Comparison of ENCODE assay signal across 8 mouse cellular contexts in genomic region chr10:81168087-81168431, GRCm38 (mm10). TPM values are rescaled to one million over a fixed set of nuclear protein-coding genes. Genes with fewer than 3 reads are reported as not detected.
DNase-seq lines count a peak whose midpoint lies in the region; ATAC-seq and TF ChIP-seq lines count a peak whose summit lies in the region.

No protein-coding gene starts in this region.

- H3K27me3 ChIP-seq in heart, embryonic 11.5 days (ENCODE audit: control insufficient read depth, insufficient read depth, low read length) = no peaks in the 10 kb centered on the region
- no peaks in the 10 kb centered on the region for H3K27me3 ChIP-seq in E14TG2a.4 (ENCODE audit: insufficient read depth, low read length)
- no peaks in the 10 kb centered on the region for H3K27me3 ChIP-seq in forebrain, embryonic 13.5 days
- no peaks in the 10 kb centered on the region for H3K27me3 ChIP-seq in liver, embryonic 14.5 days (ENCODE audit: control insufficient read depth, insufficient read depth, low read length)
- H3K27me3 ChIP-seq in stomach, embryonic 16.5 days (ENCODE audit: control insufficient read depth, insufficient read depth, low read length) = no peaks in the 10 kb centered on the region

- TF ChIP-seq EP300 in liver, embryonic 14.5 days (IDR thresholded peaks at IDR 0.05; ENCODE audit: low read depth) = no peak

- H3K4me3 ChIP-seq in heart, embryonic 11.5 days (ENCODE audit: low read depth, low read length) = peak overlapping the region; percentile 92
- peak overlapping the region; percentile 87 for H3K4me3 ChIP-seq in E14TG2a.4 (replicated peaks; ENCODE audit: low read length)
- peak overlapping the region; percentile 67 for H3K4me3 ChIP-seq in forebrain, embryonic 13.5 days
- peak overlapping the region; percentile 54 to 83 for H3K4me3 ChIP-seq in liver, embryonic 14.5 days (ENCODE audit: insufficient read depth in 1 of 2, low read depth in 2 of 2, low read length in 2 of 2)
- H3K4me3 ChIP-seq in stomach, embryonic 16.5 days (replicated peaks; ENCODE audit: low read length) = peak overlapping the region; percentile 86

- peak; percentile 37 for ATAC-seq in heart, embryonic 11.5 days (replicated peaks; ENCODE audit: insufficient number of reproducible peaks, low FRiP score, low TSS enrichment)
- ATAC-seq in forebrain, embryonic 13.5 days = peak; percentile 70
- ATAC-seq in liver, embryonic 14.5 days (ENCODE audit: insufficient read depth) = peak; percentile 58
- ATAC-seq in stomach, embryonic 16.5 days (ENCODE audit: insufficient read depth, low FRiP score) = peak; percentile 51

- TF ChIP-seq CTCF in E14TG2a.4 (conservative IDR thresholded peaks at IDR 0.05; ENCODE audit: low read length) = no peak
- TF ChIP-seq CTCF in liver, embryonic 14.5 days (IDR thresholded peaks at IDR 0.05; ENCODE audit: low read depth) = no peak

- WGBS in heart, embryonic 11.5 days (ENCODE audit: insufficient replicate concordance) = 8% methylated on average over 5 of the region's 5 CpGs
- 10% methylated on average over 5 of the region's 5 CpGs for WGBS in forebrain, embryonic 13.5 days
- 4% methylated on average over 5 of the region's 5 CpGs for WGBS in liver, embryonic 14.5 days (ENCODE audit: insufficient replicate concordance)
- WGBS in stomach, embryonic 16.5 days = 7% methylated on average over 5 of the region's 5 CpGs

- peak overlapping the region; percentile 65 for H3K9ac ChIP-seq in heart, embryonic 11.5 days (ENCODE audit: low read depth, low read length)
- peak overlapping the region; percentile 64 for H3K9ac ChIP-seq in forebrain, embryonic 13.5 days
- H3K9ac ChIP-seq in liver, embryonic 14.5 days (replicated peaks) = peak overlapping the region; percentile 78
- H3K9ac ChIP-seq in stomach, embryonic 16.5 days (ENCODE audit: low read length) = peak overlapping the region; percentile 78

- H3K4me1 ChIP-seq in heart, embryonic 11.5 days (ENCODE audit: control insufficient read depth, insufficient read depth, low read length) = peaks cover 9% of the 10 kb centered on the region
- peaks cover 59% of the 10 kb centered on the region for H3K4me1 ChIP-seq in E14TG2a.4 (replicated peaks; ENCODE audit: low read depth, low read length)
- peaks cover 29% of the 10 kb centered on the region for H3K4me1 ChIP-seq in forebrain, embryonic 13.5 days
- H3K4me1 ChIP-seq in liver, embryonic 14.5 days (replicated peaks; ENCODE audit: control insufficient read depth in 2 of 2, insufficient read depth in 2 of 2, low read length in 1 of 2) = peaks cover 6 to 12% of the 10 kb centered on the region in 2 experiments
- peaks cover 17% of the 10 kb centered on the region for H3K4me1 ChIP-seq in stomach, embryonic 16.5 days (ENCODE audit: control insufficient read depth, insufficient read depth, low read length)

- peak overlapping the region; percentile 89 for H3K4me2 ChIP-seq in heart, embryonic 11.5 days
- peak overlapping the region; percentile 90 for H3K4me2 ChIP-seq in forebrain, embryonic 13.5 days
- H3K4me2 ChIP-seq in liver, embryonic 14.5 days (ENCODE audit: low read depth) = peak overlapping the region; percentile 99
- H3K4me2 ChIP-seq in stomach, embryonic 16.5 days (ENCODE audit: low read depth, low read length) = peak overlapping the region; percentile 88

- intact Hi-C loops in heart, postnatal 36 days (cut with DNase I) = no loop called here

- peak overlapping the region; percentile 75 for H3K27ac ChIP-seq in heart, embryonic 11.5 days (ENCODE audit: low read depth, low read length)
- peak overlapping the region; percentile 75 for H3K27ac ChIP-seq in forebrain, embryonic 13.5 days
- H3K27ac ChIP-seq in liver, embryonic 14.5 days = peak overlapping the region; percentile 93
- peak overlapping the region; percentile 65 for H3K27ac ChIP-seq in stomach, embryonic 16.5 days (ENCODE audit: low read length)

- no peak for DNase-seq in heart, postnatal 36 days
- no peak for DNase-seq in liver, embryonic 14.5 days (ENCODE audit: low read depth in 3 of 3, low spot score in 3 of 3)
- DNase-seq in layer of hippocampus, adult 9-10 months (ENCODE audit: low spot score) = no peak
- no peak for DNase-seq in right cerebral cortex, postnatal 36 days (ENCODE audit: low spot score in 2 of 2)

- no peaks in the 10 kb centered on the region for H3K36me3 ChIP-seq in heart, embryonic 11.5 days (ENCODE audit: control insufficient read depth, insufficient read depth, low read length)
- H3K36me3 ChIP-seq in E14TG2a.4 (ENCODE audit: insufficient read depth, low read length) = peaks cover 31% of the 10 kb centered on the region
- peaks cover 21% of the 10 kb centered on the region for H3K36me3 ChIP-seq in forebrain, embryonic 13.5 days (ENCODE audit: poor library complexity, severe bottlenecking)
- no peaks in the 10 kb centered on the region; the same call in none of the 2 replicates for H3K36me3 ChIP-seq in liver, embryonic 14.5 days (replicated peaks; ENCODE audit: control insufficient read depth, insufficient read depth, low read depth)
- peaks cover 7% of the 10 kb centered on the region; the same call in 1 of the 2 replicates for H3K36me3 ChIP-seq in stomach, embryonic 16.5 days (ENCODE audit: control insufficient read depth, insufficient read depth, low read length)

- no peaks in the 10 kb centered on the region for H3K9me3 ChIP-seq in heart, embryonic 11.5 days (replicated peaks; ENCODE audit: control insufficient read depth, low read length)
- H3K9me3 ChIP-seq in E14TG2a.4 (ENCODE audit: low read length) = no peaks in the 10 kb centered on the region
- H3K9me3 ChIP-seq in forebrain, embryonic 13.5 days (replicated peaks) = no peaks in the 10 kb centered on the region
- no peaks in the 10 kb centered on the region for H3K9me3 ChIP-seq in liver, embryonic 14.5 days (ENCODE audit: control insufficient read depth, low read length)
- H3K9me3 ChIP-seq in stomach, embryonic 16.5 days (replicated peaks; ENCODE audit: control insufficient read depth, low read length) = no peaks in the 10 kb centered on the region

RNA-seq across cellular contexts. Expression of gene Pias4, which starts 0.3 kb away (rescaled TPM):
- polyA plus RNA-seq in heart, embryonic 11.5 days (2014; fragmentation: Nextera tagmentation; extraction: Ambion mirVana) = 39.4 and 39.7 TPM in 2 replicates
- total RNA-seq in heart, postnatal 36 days (2021) = 10 to 100 TPM; 14.0 to 17.1 TPM
- 54.2 and 57.0 TPM in 2 replicates for polyA plus RNA-seq in forebrain, embryonic 13.5 days (2015; fragmentation: Nextera tagmentation; extraction: Ambion mirVana)
- polyA plus RNA-seq in liver, embryonic 14.5 days (2012; rRNA removed) = 11.2 and 13.2 TPM in 2 replicates
- 14.9 and 19.0 TPM in 2 replicates for polyA plus RNA-seq in liver, embryonic 14.5 days (2014; fragmentation: Nextera tagmentation; extraction: Ambion mirVana)
- polyA plus RNA-seq in stomach, embryonic 16.5 days (2015; fragmentation: Nextera tagmentation; extraction: Ambion mirVana) = 34.8 and 35.8 TPM in 2 replicates

RNA-seq across cellular contexts. Expression of gene Eef2, which starts 8.4 kb away (rescaled TPM):
- polyA plus RNA-seq in heart, embryonic 11.5 days (2014; fragmentation: Nextera tagmentation; extraction: Ambion mirVana) = 313 and 338 TPM in 2 replicates
- total RNA-seq in heart, postnatal 36 days (2021) = 1,000 to 10,000 TPM; 1,005 to 1,085 TPM
- polyA plus RNA-seq in forebrain, embryonic 13.5 days (2015; fragmentation: Nextera tagmentation; extraction: Ambion mirVana) = 555 and 583 TPM in 2 replicates
- 476 and 570 TPM in 2 replicates for polyA plus RNA-seq in liver, embryonic 14.5 days (2012; rRNA removed)
- 233 and 270 TPM in 2 replicates for polyA plus RNA-seq in liver, embryonic 14.5 days (2014; fragmentation: Nextera tagmentation; extraction: Ambion mirVana)
- polyA plus RNA-seq in stomach, embryonic 16.5 days (2015; fragmentation: Nextera tagmentation; extraction: Ambion mirVana) = 533 and 575 TPM in 2 replicates

RNA-seq across cellular contexts. Expression of gene Dapk3, which starts 14.7 kb away (rescaled TPM):
- polyA plus RNA-seq in heart, embryonic 11.5 days (2014; fragmentation: Nextera tagmentation; extraction: Ambion mirVana) = 44.1 and 47.4 TPM in 2 replicates
- 10 to 100 TPM; 31.0 to 31.3 TPM for total RNA-seq in heart, postnatal 36 days (2021)
- polyA plus RNA-seq in forebrain, embryonic 13.5 days (2015; fragmentation: Nextera tagmentation; extraction: Ambion mirVana) = 43.5 and 47.7 TPM in 2 replicates
- 16.6 and 17.6 TPM in 2 replicates for polyA plus RNA-seq in liver, embryonic 14.5 days (2012; rRNA removed)
- 13.0 and 16.5 TPM in 2 replicates for polyA plus RNA-seq in liver, embryonic 14.5 days (2014; fragmentation: Nextera tagmentation; extraction: Ambion mirVana)
- polyA plus RNA-seq in stomach, embryonic 16.5 days (2015; fragmentation: Nextera tagmentation; extraction: Ambion mirVana) = 30.5 and 32.4 TPM in 2 replicates

RNA-seq across cellular contexts. Expression of gene 4930442H23Rik, which starts 15.6 kb away (rescaled TPM):
- polyA plus RNA-seq in heart, embryonic 11.5 days (2014; fragmentation: Nextera tagmentation; extraction: Ambion mirVana) = 0.21 TPM in 1 of 2 replicates, not detected in the other
- not detected for total RNA-seq in heart, postnatal 36 days (2021)
- not detected in 2 replicates for polyA plus RNA-seq in forebrain, embryonic 13.5 days (2015; fragmentation: Nextera tagmentation; extraction: Ambion mirVana)
- polyA plus RNA-seq in liver, embryonic 14.5 days (2012; rRNA removed) = not detected in 2 replicates
- not detected in 2 replicates for polyA plus RNA-seq in liver, embryonic 14.5 days (2014; fragmentation: Nextera tagmentation; extraction: Ambion mirVana)
- not detected in 2 replicates for polyA plus RNA-seq in stomach, embryonic 16.5 days (2015; fragmentation: Nextera tagmentation; extraction: Ambion mirVana)

RNA-seq across cellular contexts. Expression of gene Zbtb7a, which starts 33.0 kb away (rescaled TPM):
- polyA plus RNA-seq in heart, embryonic 11.5 days (2014; fragmentation: Nextera tagmentation; extraction: Ambion mirVana) = 10.6 and 10.8 TPM in 2 replicates
- total RNA-seq in heart, postnatal 36 days (2021) = 10 to 100 TPM; 37.9 to 39.5 TPM
- polyA plus RNA-seq in forebrain, embryonic 13.5 days (2015; fragmentation: Nextera tagmentation; extraction: Ambion mirVana) = 10.4 and 10.6 TPM in 2 replicates
- polyA plus RNA-seq in liver, embryonic 14.5 days (2012; rRNA removed) = 15.2 and 16.3 TPM in 2 replicates
- 25.1 and 30.8 TPM in 2 replicates for polyA plus RNA-seq in liver, embryonic 14.5 days (2014; fragmentation: Nextera tagmentation; extraction: Ambion mirVana)
- polyA plus RNA-seq in stomach, embryonic 16.5 days (2015; fragmentation: Nextera tagmentation; extraction: Ambion mirVana) = 36.6 and 47.4 TPM in 2 replicates
